Mouse (Mus musculus) G1E (cell line): ENCODE measurements around the gene Ptchd4.

Source experiments
- CTCF ChIP-seq: IDR thresholded peaks from 2 replicates; pipeline ENCODE4 v1.5.1; 2012; ENCODE audit warnings: low read depth, low read length, inconsistent platforms, mixed read lengths
- GATA1 ChIP-seq: IDR thresholded peaks from 2 replicates; pipeline ENCODE4 v1.6.1; 2012; ENCODE audit warnings: borderline replicate concordance, low read length, inconsistent platforms, mixed read lengths
- GATA2 ChIP-seq: IDR thresholded peaks from 2 replicates; pipeline ENCODE4 v1.6.1; 2012; ENCODE audit warnings: low read depth, low read length, inconsistent platforms, borderline replicate concordance
- TAL1 ChIP-seq: conservative IDR thresholded peaks from 2 replicates; pipeline ENCODE4 v1.6.1; 2012; ENCODE audit warnings: low read depth, low read length, inconsistent platforms, mixed read lengths

DNA sequence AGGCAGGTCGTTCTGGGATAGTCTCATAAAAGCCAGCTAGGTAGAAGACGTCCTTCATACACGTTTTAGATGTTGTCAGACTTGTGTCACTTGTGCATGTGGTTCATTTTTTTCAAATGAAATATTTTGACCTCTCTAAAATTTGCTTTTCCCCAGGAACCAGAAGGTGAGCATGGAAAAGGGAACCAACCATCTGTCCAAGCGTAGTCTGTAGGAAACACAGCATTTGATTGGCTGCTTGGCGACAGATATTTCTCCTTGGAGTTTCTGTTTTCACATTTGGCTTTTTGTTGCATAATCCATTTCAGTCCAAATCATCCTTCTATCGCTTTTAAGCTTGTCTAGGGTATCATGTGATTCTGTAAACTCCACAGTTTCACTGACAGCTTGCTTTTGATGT lies 20.8 kb downstream of the Ptchd4 start:
- TF ChIP-seq CTCF (no peak), GATA1 (no peak), TAL1 (no peak), GATA2 (no peak)
